In genomic region chr2:85053192-85053816, GRCm38 (mm10) we compare ENCODE assay signal across 25 mouse cellular contexts. TPM values are rescaled to one million over a fixed set of nuclear protein-coding genes. Genes with fewer than 3 reads are reported as not detected.
A peak's percentile ranks its signal among the peaks of the same experiment; 100 is the strongest.
DNase-seq lines count a peak whose midpoint lies in the region; ATAC-seq and TF ChIP-seq lines count a peak whose summit lies in the region.
"Had no signal": no experiment of that assay in that cellular context is flagged by ENCODE, and none has a peak within 500 bp of the region (broad histone marks: within the 10 kb centered on the region; RNA-seq: fewer than 3 reads in every experiment).

No protein-coding gene starts in this region.

- peak overlapping the region; percentile 17 for H3K4me2 ChIP-seq in heart, embryonic 16.5 days (ENCODE audit: low read depth, low read length)
- H3K4me2 ChIP-seq in heart, embryonic 11.5 days, result no peak overlapping the region
- H3K4me2 ChIP-seq in lung, embryonic 16.5 days (ENCODE audit: low read depth, low read length), result no peak overlapping the region
- peak overlapping the region; percentile 64 for H3K4me2 ChIP-seq in stomach, embryonic 16.5 days (ENCODE audit: low read depth, low read length)
- H3K4me2 ChIP-seq: hindbrain, embryonic 12.5 days; kidney, embryonic 15.5 days; limb, embryonic 13.5 days; neural tube, embryonic 12.5 days had no signal

- peaks cover 13% of the 10 kb centered on the region for H3K36me3 ChIP-seq in heart, embryonic 16.5 days (ENCODE audit: control insufficient read depth, insufficient read depth)
- peaks cover 16% of the 10 kb centered on the region for H3K36me3 ChIP-seq in heart, embryonic 11.5 days (ENCODE audit: control insufficient read depth, insufficient read depth, low read length)
- peaks cover 35% of the 10 kb centered on the region for H3K36me3 ChIP-seq in lung, embryonic 16.5 days (ENCODE audit: control insufficient read depth, insufficient read depth, low read length)
- H3K36me3 ChIP-seq in stomach, embryonic 16.5 days (ENCODE audit: control insufficient read depth, insufficient read depth, low read length), result peaks cover 19% of the 10 kb centered on the region

- H3K4me1 ChIP-seq in heart, embryonic 16.5 days (ENCODE audit: control insufficient read depth, insufficient read depth, low read length), result peaks cover 2% of the 10 kb centered on the region
- peaks cover 21% of the 10 kb centered on the region for H3K4me1 ChIP-seq in heart, embryonic 11.5 days (ENCODE audit: control insufficient read depth, insufficient read depth, low read length)
- peaks cover 37% of the 10 kb centered on the region for H3K4me1 ChIP-seq in lung, embryonic 16.5 days (replicated peaks; ENCODE audit: control insufficient read depth, insufficient read depth, low read length)
- H3K4me1 ChIP-seq in stomach, embryonic 16.5 days (ENCODE audit: control insufficient read depth, insufficient read depth, low read length), result peaks cover 41% of the 10 kb centered on the region

- no peak for DNase-seq in gastrocnemius, adult 2 months
- no peak for DNase-seq in gastrocnemius, postnatal 36 days
- DNase-seq in lung, postnatal 14 days, result no peak
- DNase-seq in right cerebral cortex, postnatal 4 days, result no peak
- DNase-seq: adrenal gland, adult 8-10 months; cerebellum, adult 11 months; cerebellum, postnatal 14 days; kidney, postnatal 4 days; right cerebral cortex, adult 18-20 months; thymus, adult 18-20 months; thymus, postnatal 4 days had no signal

- peak overlapping the region; percentile 94 for H3K27ac ChIP-seq in gastrocnemius, adult 2 months
- H3K27ac ChIP-seq in heart, embryonic 16.5 days (ENCODE audit: low read length), result no peak overlapping the region
- H3K27ac ChIP-seq in heart, embryonic 11.5 days (ENCODE audit: low read depth, low read length), result no peak overlapping the region
- H3K27ac ChIP-seq in lung, embryonic 16.5 days (ENCODE audit: low read length), result no peak overlapping the region
- H3K27ac ChIP-seq in stomach, embryonic 16.5 days (ENCODE audit: low read length), result no peak overlapping the region
- H3K27ac ChIP-seq: embryonic facial prominence, embryonic 13.5 days; hindbrain, embryonic 12.5 days; kidney, embryonic 15.5 days; limb, embryonic 13.5 days; macrophage; midbrain, embryonic 10.5 days; neural tube, embryonic 12.5 days had no signal

- no peaks in the 10 kb centered on the region for H3K9me3 ChIP-seq in heart, embryonic 16.5 days (replicated peaks; ENCODE audit: control insufficient read depth, low read length)
- H3K9me3 ChIP-seq in heart, embryonic 11.5 days (replicated peaks; ENCODE audit: control insufficient read depth, low read length), result no peaks in the 10 kb centered on the region
- H3K9me3 ChIP-seq in lung, embryonic 16.5 days (ENCODE audit: control insufficient read depth, low read length), result no peaks in the 10 kb centered on the region
- H3K9me3 ChIP-seq in stomach, embryonic 16.5 days (replicated peaks; ENCODE audit: control insufficient read depth, low read length), result no peaks in the 10 kb centered on the region
- H3K9me3 ChIP-seq: embryonic facial prominence, embryonic 13.5 days; hindbrain, embryonic 12.5 days; kidney, embryonic 15.5 days; limb, embryonic 13.5 days; midbrain, embryonic 10.5 days; neural tube, embryonic 12.5 days had no signal

- H3K9ac ChIP-seq in heart, embryonic 16.5 days (ENCODE audit: low read length), result no peak overlapping the region
- no peak overlapping the region for H3K9ac ChIP-seq in heart, embryonic 11.5 days (ENCODE audit: low read depth, low read length)
- H3K9ac ChIP-seq in lung, embryonic 16.5 days (ENCODE audit: low read length), result peak overlapping the region; percentile 8; the same call in 1 of the 2 replicates
- peak overlapping the region; percentile 43; the same call in 1 of the 2 replicates for H3K9ac ChIP-seq in stomach, embryonic 16.5 days (ENCODE audit: low read length)
- H3K9ac ChIP-seq: embryonic facial prominence, embryonic 13.5 days; hindbrain, embryonic 12.5 days; kidney, embryonic 15.5 days; limb, embryonic 13.5 days; neural tube, embryonic 12.5 days had no signal

- TF ChIP-seq CTCF in gastrocnemius, adult 2 months (IDR thresholded peaks at IDR 0.05), result no peak

- 82% methylated on average over 5 of the region's 5 CpGs for WGBS in heart, embryonic 16.5 days
- 91% methylated on average over 5 of the region's 5 CpGs for WGBS in heart, embryonic 11.5 days (ENCODE audit: insufficient replicate concordance)
- WGBS in lung, embryonic 16.5 days, result 80% methylated on average over 5 of the region's 5 CpGs
- 78% methylated on average over 5 of the region's 5 CpGs for WGBS in stomach, embryonic 16.5 days

- H3K4me3 ChIP-seq in gastrocnemius, adult 2 months, result peak overlapping the region; percentile 84
- H3K4me3 ChIP-seq in heart, embryonic 16.5 days (ENCODE audit: low read length), result no peak overlapping the region
- no peak overlapping the region for H3K4me3 ChIP-seq in heart, embryonic 11.5 days (ENCODE audit: low read depth, low read length)
- no peak overlapping the region for H3K4me3 ChIP-seq in lung, embryonic 16.5 days (ENCODE audit: low read length)
- peak overlapping the region; percentile 19; the same call in 1 of the 2 replicates for H3K4me3 ChIP-seq in stomach, embryonic 16.5 days (replicated peaks; ENCODE audit: low read length)
- H3K4me3 ChIP-seq: embryonic facial prominence, embryonic 13.5 days; hindbrain, embryonic 12.5 days; kidney, embryonic 15.5 days; limb, embryonic 13.5 days; midbrain, embryonic 10.5 days; neural tube, embryonic 12.5 days had no signal

- intact Hi-C loops in gastrocnemius, adult 2 months (cut with DNase I), result no loop called here
- intact Hi-C loops in gastrocnemius, postnatal 36 days (cut with DNase I), result no loop called here

- no peaks in the 10 kb centered on the region for H3K27me3 ChIP-seq in heart, embryonic 16.5 days (ENCODE audit: control insufficient read depth, insufficient read depth, low read length)
- H3K27me3 ChIP-seq in heart, embryonic 11.5 days (ENCODE audit: control insufficient read depth, insufficient read depth, low read length), result no peaks in the 10 kb centered on the region
- H3K27me3 ChIP-seq in lung, embryonic 16.5 days (ENCODE audit: control insufficient read depth, insufficient read depth, low read depth, low read length), result no peaks in the 10 kb centered on the region
- no peaks in the 10 kb centered on the region for H3K27me3 ChIP-seq in stomach, embryonic 16.5 days (ENCODE audit: control insufficient read depth, insufficient read depth, low read length)
- H3K27me3 ChIP-seq: embryonic facial prominence, embryonic 13.5 days; hindbrain, embryonic 12.5 days; kidney, embryonic 15.5 days; limb, embryonic 13.5 days; neural tube, embryonic 12.5 days; Patski had no signal

- ATAC-seq in heart, embryonic 16.5 days (replicated peaks; ENCODE audit: extremely low read depth, insufficient read depth, low FRiP score), result no peak
- ATAC-seq in heart, embryonic 11.5 days (replicated peaks; ENCODE audit: insufficient number of reproducible peaks, low FRiP score, low TSS enrichment), result no peak
- ATAC-seq in lung, embryonic 16.5 days (ENCODE audit: low read depth), result no peak
- ATAC-seq in stomach, embryonic 16.5 days (ENCODE audit: insufficient read depth, low FRiP score), result no peak
- ATAC-seq: forebrain, embryonic 16.5 days; Patski had no signal

RNA-seq across cellular contexts. Expression of gene Tnks1bp1, which starts 5.5 kb away (rescaled TPM):
- 10 to 100 TPM; 23.3 to 29.7 TPM for total RNA-seq in gastrocnemius, adult 2 months (2021)
- 10 to 100 TPM; 27.2 to 29.6 TPM for total RNA-seq in gastrocnemius, postnatal 36 days (2021)
- polyA plus RNA-seq in heart, embryonic 16.5 days (2015; fragmentation: Nextera tagmentation; extraction: Ambion mirVana), result 23.6 and 32.3 TPM in 2 replicates
- 7.0 TPM in 2 replicates for polyA plus RNA-seq in heart, embryonic 11.5 days (2014; fragmentation: Nextera tagmentation; extraction: Ambion mirVana)
- polyA plus RNA-seq in lung, embryonic 16.5 days (2015; fragmentation: Nextera tagmentation; extraction: Ambion mirVana), result 56.5 and 65.8 TPM in 2 replicates
- 66.9 and 81.6 TPM in 2 replicates for polyA plus RNA-seq in stomach, embryonic 16.5 days (2015; fragmentation: Nextera tagmentation; extraction: Ambion mirVana)

RNA-seq across cellular contexts. Expression of gene P2rx3, which starts 16.0 kb away (rescaled TPM):
- total RNA-seq in gastrocnemius, adult 2 months (2021), result under 1 TPM; 0.36 to 0.59 TPM
- total RNA-seq in gastrocnemius, postnatal 36 days (2021), result under 1 TPM; 0.57 to 0.69 TPM
- polyA plus RNA-seq in heart, embryonic 16.5 days (2015; fragmentation: Nextera tagmentation; extraction: Ambion mirVana), result 0.60 and 0.79 TPM in 2 replicates
- polyA plus RNA-seq in heart, embryonic 11.5 days (2014; fragmentation: Nextera tagmentation; extraction: Ambion mirVana), result 0.44 and 0.77 TPM in 2 replicates
- polyA plus RNA-seq in lung, embryonic 16.5 days (2015; fragmentation: Nextera tagmentation; extraction: Ambion mirVana), result 0.55 and 0.87 TPM in 2 replicates
- 1.6 and 1.8 TPM in 2 replicates for polyA plus RNA-seq in stomach, embryonic 16.5 days (2015; fragmentation: Nextera tagmentation; extraction: Ambion mirVana)
- total RNA-seq: monocyte, adult 5-6 weeks had no signal
- polyA plus RNA-seq: macrophage had no signal

RNA-seq across cellular contexts. Expression of gene Ssrp1, which starts 16.3 kb away (rescaled TPM):
- total RNA-seq in gastrocnemius, adult 2 months (2021), result 10 to 100 TPM; 28.5 to 30.8 TPM
- 10 to 100 TPM; 24.4 to 28.3 TPM for total RNA-seq in gastrocnemius, postnatal 36 days (2021)
- 136 and 148 TPM in 2 replicates for polyA plus RNA-seq in heart, embryonic 16.5 days (2015; fragmentation: Nextera tagmentation; extraction: Ambion mirVana)
- 180 and 194 TPM in 2 replicates for polyA plus RNA-seq in heart, embryonic 11.5 days (2014; fragmentation: Nextera tagmentation; extraction: Ambion mirVana)
- polyA plus RNA-seq in lung, embryonic 16.5 days (2015; fragmentation: Nextera tagmentation; extraction: Ambion mirVana), result 260 and 271 TPM in 2 replicates
- 211 and 239 TPM in 2 replicates for polyA plus RNA-seq in stomach, embryonic 16.5 days (2015; fragmentation: Nextera tagmentation; extraction: Ambion mirVana)

Comparison
In these comparisons a context has a peak if more than half of its experiments do, and no peak if none do; other contexts are left out.
1. H3K4me2 ChIP-seq: peak in heart, embryonic 16.5 days (single experiment) and stomach, embryonic 16.5 days (single experiment); none in heart, embryonic 11.5 days (single experiment) and lung, embryonic 16.5 days (single experiment).
2. H3K4me3 ChIP-seq: peak in gastrocnemius, adult 2 months (single experiment) and stomach, embryonic 16.5 days (single experiment); none in heart, embryonic 16.5 days (single experiment), heart, embryonic 11.5 days (single experiment) and lung, embryonic 16.5 days (single experiment).
3. H3K9ac ChIP-seq: peak in lung, embryonic 16.5 days (single experiment) and stomach, embryonic 16.5 days (single experiment); none in heart, embryonic 16.5 days (single experiment) and heart, embryonic 11.5 days (single experiment).